Mouse (Mus musculus): ENCODE results near the gene Rpl28. TPM values are rescaled to one million over a fixed set of nuclear protein-coding genes. Genes with fewer than 3 reads are reported as not detected.

Rpl28 gene
- polyA plus RNA-seq, 1 experiment from 2014 or later = 306 TPM

GRCm38 (mm10) chr7:4844245-4844916 lies 51.7 kb downstream of the Rpl28 start, which contains the start of gene Shisa7:
TSS of gene Shisa7 (minus strand) at chr7:4844696.
- peak; percentile 71 for ATAC-seq (ENCODE audit: low FRiP score)
- H3K27ac ChIP-seq = peak within 1 kb of the TSS; percentile 79

More at GRCm38 (mm10) chr7:4844245-4844916, 51.7 kb downstream of the Rpl28 start, which contains the start of gene Shisa7:
- peaks cover 28% of the 10 kb centered on the region for H3K4me1 ChIP-seq
- no peaks in the 10 kb centered on the region for H3K9me3 ChIP-seq (replicated peaks)
- peaks cover 38% of the 10 kb centered on the region for H3K27me3 ChIP-seq
- peak within 1 kb of the TSS; percentile 55 for H3K4me3 ChIP-seq
- under 1% methylated on average over 40 of the region's 41 CpGs for WGBS
- peak within 1 kb of the TSS; percentile 90 for H3K4me2 ChIP-seq (replicated peaks)
- no peaks in the 10 kb centered on the region for H3K36me3 ChIP-seq
- peak within 1 kb of the TSS; percentile 69 for H3K9ac ChIP-seq

Other genes with a start within 250 kb of the Rpl28 start
- 32.9 and 33.2 TPM in 2 replicates for gene Syt5, start 245.3 kb upstream of the Rpl28 start, polyA plus RNA-seq (2016; fragmentation: Nextera tagmentation; extraction: Ambion mirVana)
- gene Ptprh, start 188.8 kb upstream of the Rpl28 start, polyA plus RNA-seq (2016; fragmentation: Nextera tagmentation; extraction: Ambion mirVana) = 0.13 and 0.40 TPM in 2 replicates
- 3.2 and 3.5 TPM in 2 replicates for gene Tmem86b, start 161.5 kb upstream of the Rpl28 start, polyA plus RNA-seq (2016; fragmentation: Nextera tagmentation; extraction: Ambion mirVana)
- gene Ppp6r1, start 133.9 kb upstream of the Rpl28 start, polyA plus RNA-seq (2016; fragmentation: Nextera tagmentation; extraction: Ambion mirVana) = 15.0 and 17.1 TPM in 2 replicates
- 108 and 110 TPM in 2 replicates for gene Hspbp1, start 107.8 kb upstream of the Rpl28 start, polyA plus RNA-seq (2016; fragmentation: Nextera tagmentation; extraction: Ambion mirVana)
- gene Brsk1, start 102.3 kb upstream of the Rpl28 start, polyA plus RNA-seq (2016; fragmentation: Nextera tagmentation; extraction: Ambion mirVana) = 5.8 and 5.9 TPM in 2 replicates
- 0.26 and 0.48 TPM in 2 replicates for gene Tmem150b, start 67.6 kb upstream of the Rpl28 start, polyA plus RNA-seq (2016; fragmentation: Nextera tagmentation; extraction: Ambion mirVana)
- gene Kmt5c, start 52.8 kb upstream of the Rpl28 start, polyA plus RNA-seq (2016; fragmentation: Nextera tagmentation; extraction: Ambion mirVana) = 87.5 and 91.5 TPM in 2 replicates
- gene Cox6b2, start 39.8 kb upstream of the Rpl28 start, polyA plus RNA-seq (2016; fragmentation: Nextera tagmentation; extraction: Ambion mirVana) = 37.6 and 39.8 TPM in 2 replicates
- gene Fam71e2, start 21.6 kb upstream of the Rpl28 start, polyA plus RNA-seq (2016; fragmentation: Nextera tagmentation; extraction: Ambion mirVana) = not detected in 2 replicates
- gene Il11, start 10.0 kb upstream of the Rpl28 start, polyA plus RNA-seq (2016; fragmentation: Nextera tagmentation; extraction: Ambion mirVana) = 0.34 TPM in 1 of 2 replicates, not detected in the other
- gene Tmem190, start 9.9 kb upstream of the Rpl28 start, polyA plus RNA-seq (2016; fragmentation: Nextera tagmentation; extraction: Ambion mirVana) = not detected in 2 replicates
- 2.9 and 4.0 TPM in 2 replicates for gene Tmem238, start 3.2 kb upstream of the Rpl28 start, polyA plus RNA-seq (2016; fragmentation: Nextera tagmentation; extraction: Ambion mirVana)
- 331 and 348 TPM in 2 replicates for gene Ube2s, start 19.7 kb downstream of the Rpl28 start, polyA plus RNA-seq (2016; fragmentation: Nextera tagmentation; extraction: Ambion mirVana)
- gene Shisa7, start 51.8 kb downstream of the Rpl28 start, polyA plus RNA-seq (2016; fragmentation: Nextera tagmentation; extraction: Ambion mirVana) = 5.3 and 6.7 TPM in 2 replicates
- gene Isoc2b, start 77.4 kb downstream of the Rpl28 start, polyA plus RNA-seq (2016; fragmentation: Nextera tagmentation; extraction: Ambion mirVana) = 5.1 and 7.0 TPM in 2 replicates
- gene Isoc2a, start 84.3 kb downstream of the Rpl28 start, polyA plus RNA-seq (2016; fragmentation: Nextera tagmentation; extraction: Ambion mirVana) = 0.88 and 1.2 TPM in 2 replicates
- gene Gm36210, start 113.6 kb downstream of the Rpl28 start, polyA plus RNA-seq (2016; fragmentation: Nextera tagmentation; extraction: Ambion mirVana) = not detected in 2 replicates
- 4.3 and 4.8 TPM in 2 replicates for gene Zfp628, start 122.3 kb downstream of the Rpl28 start, polyA plus RNA-seq (2016; fragmentation: Nextera tagmentation; extraction: Ambion mirVana)
- 12.3 and 14.3 TPM in 2 replicates for gene Nat14, start 129.2 kb downstream of the Rpl28 start, polyA plus RNA-seq (2016; fragmentation: Nextera tagmentation; extraction: Ambion mirVana)
- 1.6 and 2.2 TPM in 2 replicates for gene Ssc5d, start 132.9 kb downstream of the Rpl28 start, polyA plus RNA-seq (2016; fragmentation: Nextera tagmentation; extraction: Ambion mirVana)
- gene Sbk2, start 171.5 kb downstream of the Rpl28 start, polyA plus RNA-seq (2016; fragmentation: Nextera tagmentation; extraction: Ambion mirVana) = not detected in 2 replicates
- gene Sbk3, start 178.3 kb downstream of the Rpl28 start, polyA plus RNA-seq (2016; fragmentation: Nextera tagmentation; extraction: Ambion mirVana) = 0.19 and 0.23 TPM in 2 replicates
- gene Zfp579, start 203.3 kb downstream of the Rpl28 start, polyA plus RNA-seq (2016; fragmentation: Nextera tagmentation; extraction: Ambion mirVana) = 57.8 and 61.4 TPM in 2 replicates
- 8.5 and 9.1 TPM in 2 replicates for gene Zfp524, start 221.5 kb downstream of the Rpl28 start, polyA plus RNA-seq (2016; fragmentation: Nextera tagmentation; extraction: Ambion mirVana)
- gene Fiz1, start 221.8 kb downstream of the Rpl28 start, polyA plus RNA-seq (2016; fragmentation: Nextera tagmentation; extraction: Ambion mirVana) = 59.6 and 60.1 TPM in 2 replicates
- gene Gm44973, start 222.6 kb downstream of the Rpl28 start, polyA plus RNA-seq (2016; fragmentation: Nextera tagmentation; extraction: Ambion mirVana) = 0.32 TPM in 1 of 2 replicates, not detected in the other
- 9.0 and 9.3 TPM in 2 replicates for gene Zfp865, start 227.5 kb downstream of the Rpl28 start, polyA plus RNA-seq (2016; fragmentation: Nextera tagmentation; extraction: Ambion mirVana)
- 17.4 and 19.9 TPM in 2 replicates for gene Ccdc106, start 227.7 kb downstream of the Rpl28 start, polyA plus RNA-seq (2016; fragmentation: Nextera tagmentation; extraction: Ambion mirVana)
- 0.44 TPM in 1 of 2 replicates, not detected in the other for gene 4632433K11Rik, start 241.2 kb downstream of the Rpl28 start, polyA plus RNA-seq (2016; fragmentation: Nextera tagmentation; extraction: Ambion mirVana)
- gene Zfp784, start 245.6 kb downstream of the Rpl28 start, polyA plus RNA-seq (2016; fragmentation: Nextera tagmentation; extraction: Ambion mirVana) = 6.1 and 6.9 TPM in 2 replicates